Mouse (Mus musculus): ENCODE measurements around the gene Disc1. TPM values are rescaled to one million over a fixed set of nuclear protein-coding genes. Genes with fewer than 3 reads are reported as not detected.

Gene Disc1
- polyA plus RNA-seq, 1 experiment = 1.2 TPM

DNA sequence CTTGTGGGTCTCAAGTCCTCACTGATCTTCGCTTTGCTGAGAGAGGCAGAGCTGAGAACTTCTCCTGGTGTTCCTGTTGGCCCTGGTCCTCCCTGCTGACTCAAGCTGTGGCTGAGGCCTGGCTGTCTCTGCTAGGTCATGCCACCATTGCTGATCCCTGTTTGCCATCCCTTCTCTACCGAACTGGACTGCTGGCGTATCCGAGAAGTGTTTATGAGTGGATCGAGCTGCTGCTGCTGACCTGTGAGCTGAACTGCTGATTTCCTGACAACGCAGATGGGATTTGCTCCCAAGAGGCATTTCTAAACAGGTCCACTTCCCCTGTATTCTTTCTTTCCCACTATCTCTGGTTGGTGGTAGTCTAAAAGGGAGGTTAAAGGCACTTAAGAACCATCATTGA, 147.7 kb downstream of the Disc1 start:
- no peak overlapping the region for H3K27ac ChIP-seq (ENCODE audit: insufficient read depth, low read length)
- H3K27me3 ChIP-seq (ENCODE audit: control insufficient read depth, insufficient read depth, low read length) = no peaks in the 10 kb centered on the region
- TF ChIP-seq CTCF (IDR thresholded peaks at IDR 0.05; ENCODE audit: borderline replicate concordance, insufficient read depth, low read depth, low read length) (no peak), POLR2A (IDR thresholded peaks at IDR 0.05; ENCODE audit: borderline replicate concordance, insufficient read depth, low read length) (no peak)
- H3K4me1 ChIP-seq (ENCODE audit: control insufficient read depth, insufficient read depth, low read length) = peaks cover 12% of the 10 kb centered on the region
- H3K4me3 ChIP-seq (replicated peaks; ENCODE audit: insufficient read depth, low read depth, low read length) = no peak overlapping the region
- DNase-seq = no peak
- WGBS = 94% methylated on average over 6 of the region's 6 CpGs

DNA sequence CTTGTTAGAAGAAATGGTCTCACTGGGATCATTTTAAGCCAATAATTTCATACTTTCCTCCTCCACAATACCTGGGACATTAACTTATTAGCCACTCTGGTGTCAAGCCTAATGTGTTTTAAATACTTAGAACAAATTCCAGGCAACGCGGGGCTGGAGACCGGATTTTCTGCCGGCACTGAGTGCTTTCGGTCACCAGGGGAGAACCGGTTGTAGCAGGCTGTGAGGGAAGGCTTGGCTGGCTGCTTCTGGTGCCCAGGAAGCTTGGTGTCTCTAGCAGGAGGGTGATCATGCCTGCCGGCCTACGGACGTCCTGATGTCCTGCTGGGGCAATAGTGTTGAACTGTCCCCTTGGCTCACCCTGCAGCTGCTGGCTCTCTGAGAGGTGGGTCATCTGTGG, 149.0 kb downstream of the Disc1 start:
- no peak overlapping the region for H3K27ac ChIP-seq (ENCODE audit: insufficient read depth, low read length)
- 93% methylated on average over 9 of the region's 9 CpGs for WGBS
- peaks cover 12% of the 10 kb centered on the region for H3K4me1 ChIP-seq (ENCODE audit: control insufficient read depth, insufficient read depth, low read length)
- no peak for DNase-seq
- no peak for TF ChIP-seq POLR2A (IDR thresholded peaks at IDR 0.05; ENCODE audit: borderline replicate concordance, insufficient read depth, low read length)
- no peak for TF ChIP-seq CTCF (IDR thresholded peaks at IDR 0.05; ENCODE audit: borderline replicate concordance, insufficient read depth, low read depth, low read length)
- no peak overlapping the region for H3K4me3 ChIP-seq (replicated peaks; ENCODE audit: insufficient read depth, low read depth, low read length)
- no peaks in the 10 kb centered on the region for H3K27me3 ChIP-seq (ENCODE audit: control insufficient read depth, insufficient read depth, low read length)

DNA sequence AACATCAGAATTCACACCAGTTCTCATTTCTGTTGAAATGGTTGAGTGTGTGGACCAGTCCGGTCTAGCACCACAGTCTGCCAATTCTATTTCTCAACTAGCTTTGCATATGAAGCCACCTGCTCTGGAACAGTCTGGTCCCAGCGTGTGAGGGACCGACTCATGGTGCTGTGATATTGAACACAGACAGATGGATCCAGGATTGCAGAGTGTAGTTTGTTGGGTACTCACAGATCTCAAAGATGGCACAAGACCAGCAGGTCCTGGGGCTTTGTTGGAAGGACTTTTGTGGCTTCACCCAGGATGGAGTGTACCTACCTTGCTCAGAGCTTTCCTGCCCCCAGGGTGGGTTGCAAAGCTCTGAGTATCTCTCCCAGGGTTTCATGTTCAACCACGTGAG, 151.6 kb downstream of the Disc1 start:
- Histone ChIP-seq H3K4me1 (ENCODE audit: control insufficient read depth, insufficient read depth, low read length) (peaks cover 12% of the 10 kb centered on the region), H3K27me3 (ENCODE audit: control insufficient read depth, insufficient read depth, low read length) (no peaks in the 10 kb centered on the region), H3K4me3 (replicated peaks; ENCODE audit: insufficient read depth, low read depth, low read length) (no peak overlapping the region), H3K27ac (ENCODE audit: insufficient read depth, low read length) (no peak overlapping the region)
- TF ChIP-seq CTCF (IDR thresholded peaks at IDR 0.05; ENCODE audit: borderline replicate concordance, insufficient read depth, low read depth, low read length) (no peak), POLR2A (IDR thresholded peaks at IDR 0.05; ENCODE audit: borderline replicate concordance, insufficient read depth, low read length) (no peak)
- WGBS = 33% methylated on average over 4 of the region's 4 CpGs
- DNase-seq = peak; percentile 33 to 61

DNA sequence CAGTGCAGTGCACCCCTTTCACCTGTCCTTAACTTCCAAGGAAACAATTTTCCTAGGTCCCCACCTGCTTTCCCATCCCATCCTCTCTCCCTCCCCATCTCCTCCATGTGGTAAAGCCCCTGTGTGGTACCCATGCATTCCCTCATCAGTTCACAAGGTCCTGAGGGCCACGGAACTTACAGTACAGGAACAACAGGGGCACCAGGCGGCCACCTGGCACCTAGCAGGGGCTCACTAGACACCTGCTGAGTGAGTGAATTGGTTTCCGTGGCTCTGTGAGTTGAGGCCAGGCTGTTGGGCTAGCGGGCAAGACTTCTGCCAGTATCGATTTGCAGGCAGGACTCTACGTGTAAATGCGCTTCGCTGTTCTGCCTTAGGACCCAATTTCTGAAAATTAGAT, 152.4 kb downstream of the Disc1 start:
- H3K27me3 ChIP-seq (ENCODE audit: control insufficient read depth, insufficient read depth, low read length) = no peaks in the 10 kb centered on the region
- H3K27ac ChIP-seq (ENCODE audit: insufficient read depth, low read length) = no peak overlapping the region
- no peak for TF ChIP-seq CTCF (IDR thresholded peaks at IDR 0.05; ENCODE audit: borderline replicate concordance, insufficient read depth, low read depth, low read length)
- TF ChIP-seq POLR2A (IDR thresholded peaks at IDR 0.05; ENCODE audit: borderline replicate concordance, insufficient read depth, low read length) = no peak
- H3K4me3 ChIP-seq (replicated peaks; ENCODE audit: insufficient read depth, low read depth, low read length) = no peak overlapping the region
- 35% methylated on average over 8 of the region's 8 CpGs for WGBS
- peaks cover 12% of the 10 kb centered on the region for H3K4me1 ChIP-seq (ENCODE audit: control insufficient read depth, insufficient read depth, low read length)
- DNase-seq = peak; percentile 35 to 39

DNA sequence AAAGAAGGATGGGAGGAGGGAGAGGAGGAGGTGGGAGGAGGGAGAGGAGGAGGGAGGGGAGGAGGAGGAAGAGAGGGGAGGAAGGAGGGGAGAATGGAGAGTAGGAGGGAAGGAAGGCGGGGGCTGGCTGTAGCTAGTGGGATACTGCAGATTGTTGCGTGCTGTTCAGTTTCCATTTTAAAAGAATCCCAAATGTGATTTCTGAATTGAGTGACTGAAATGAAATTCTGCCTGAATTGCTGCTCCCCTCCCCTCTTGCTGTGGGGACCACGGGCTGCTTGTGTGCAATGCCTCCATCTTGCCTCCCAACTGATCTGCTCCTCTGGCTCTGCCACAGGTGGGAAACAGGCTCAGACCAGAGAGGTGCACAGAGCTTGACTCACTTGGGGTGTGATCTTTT, 153.0 kb downstream of the Disc1 start:
- peaks cover 12% of the 10 kb centered on the region for H3K4me1 ChIP-seq (ENCODE audit: control insufficient read depth, insufficient read depth, low read length)
- TF ChIP-seq POLR2A (IDR thresholded peaks at IDR 0.05; ENCODE audit: borderline replicate concordance, insufficient read depth, low read length) (no peak), CTCF (IDR thresholded peaks at IDR 0.05; ENCODE audit: borderline replicate concordance, insufficient read depth, low read depth, low read length) (no peak)
- H3K27me3 ChIP-seq (ENCODE audit: control insufficient read depth, insufficient read depth, low read length) = no peaks in the 10 kb centered on the region
- WGBS = 87% methylated on average over 3 of the region's 3 CpGs
- H3K4me3 ChIP-seq (replicated peaks; ENCODE audit: insufficient read depth, low read depth, low read length) = no peak overlapping the region
- H3K27ac ChIP-seq (ENCODE audit: insufficient read depth, low read length) = no peak overlapping the region
- DNase-seq = no peak

DNA sequence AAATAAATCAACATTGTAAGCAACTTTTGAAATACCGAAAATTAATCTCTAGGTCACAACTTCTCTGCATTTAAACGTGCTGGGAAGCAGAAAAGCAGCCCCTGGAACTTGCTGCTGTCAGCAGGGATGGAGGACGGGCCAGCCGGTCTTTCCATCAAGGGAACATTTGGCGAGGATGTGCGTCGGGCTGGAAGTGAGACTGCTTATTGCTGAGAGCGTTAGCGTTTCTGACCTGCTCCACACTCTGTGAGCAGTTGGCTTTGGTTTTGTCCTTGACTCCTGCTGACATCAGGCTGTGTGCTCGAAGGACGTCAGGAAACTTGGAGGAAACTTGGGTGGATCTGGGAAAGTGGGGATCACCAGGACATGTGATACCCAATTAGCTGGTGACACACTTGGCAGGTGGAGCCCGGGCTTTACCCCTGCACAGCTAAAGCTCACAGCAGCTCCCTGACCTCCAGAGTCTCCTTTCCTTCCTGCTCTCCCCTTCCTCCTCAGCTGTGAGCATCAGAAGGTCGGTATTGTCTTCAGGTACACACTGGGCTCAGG, 158.7 kb downstream of the Disc1 start:
- H3K4me3 ChIP-seq (replicated peaks; ENCODE audit: insufficient read depth, low read depth, low read length) = no peak overlapping the region
- no peak for DNase-seq
- WGBS = 31% methylated on average over 13 of the region's 13 CpGs
- no peaks in the 10 kb centered on the region; the same call in 1 of the 2 replicates for H3K27me3 ChIP-seq (ENCODE audit: control insufficient read depth, insufficient read depth, low read length)
- H3K27ac ChIP-seq (ENCODE audit: insufficient read depth, low read length) = no peak overlapping the region
- H3K4me1 ChIP-seq (ENCODE audit: control insufficient read depth, insufficient read depth, low read length) = no peaks in the 10 kb centered on the region
- no peak for TF ChIP-seq CTCF (IDR thresholded peaks at IDR 0.05; ENCODE audit: borderline replicate concordance, insufficient read depth, low read depth, low read length)

DNA sequence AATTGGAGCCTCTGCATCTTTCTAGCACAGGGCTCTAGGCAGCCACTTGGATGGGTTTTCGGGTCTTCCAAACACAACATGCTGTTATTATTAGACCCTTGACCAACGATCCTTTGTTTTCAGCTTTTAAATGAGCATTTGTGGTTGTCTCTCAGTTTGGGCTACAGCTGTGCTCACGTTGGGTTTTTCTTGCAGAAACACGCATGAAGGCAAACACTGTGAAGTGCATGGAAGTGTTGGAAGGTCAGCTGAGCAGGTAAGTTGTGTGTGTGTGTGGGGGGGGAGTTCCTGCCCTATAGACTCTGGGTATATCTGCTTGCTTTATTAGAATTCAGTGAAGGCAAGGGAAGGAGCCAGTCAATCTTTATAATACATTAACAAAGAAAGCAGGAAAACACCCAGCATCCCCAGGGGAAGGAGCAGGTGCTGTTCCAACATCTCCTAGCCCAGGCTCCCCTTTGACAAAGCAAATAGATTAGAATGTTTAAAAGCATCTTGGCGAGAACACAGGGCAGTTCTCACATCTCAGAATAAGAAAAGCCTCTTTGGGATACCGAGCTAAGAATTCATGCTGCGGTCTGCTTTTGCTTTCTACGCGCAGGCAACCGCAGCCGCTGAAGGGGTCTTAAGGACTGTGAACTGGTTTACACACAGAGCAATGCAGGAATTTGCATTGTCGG, 164.0 kb downstream of the Disc1 start:
- no peak for DNase-seq
- 71% methylated on average over 12 of the region's 12 CpGs for WGBS
- H3K27ac ChIP-seq (ENCODE audit: insufficient read depth, low read length) = no peak overlapping the region
- H3K27me3 ChIP-seq (ENCODE audit: control insufficient read depth, insufficient read depth, low read length) = no peaks in the 10 kb centered on the region; the same call in 1 of the 2 replicates
- H3K4me3 ChIP-seq (replicated peaks; ENCODE audit: insufficient read depth, low read depth, low read length) = no peak overlapping the region
- TF ChIP-seq CTCF (IDR thresholded peaks at IDR 0.05; ENCODE audit: borderline replicate concordance, insufficient read depth, low read depth, low read length) (no peak), POLR2A (IDR thresholded peaks at IDR 0.05; ENCODE audit: borderline replicate concordance, insufficient read depth, low read length) (no peak)
- no peaks in the 10 kb centered on the region for H3K4me1 ChIP-seq (ENCODE audit: control insufficient read depth, insufficient read depth, low read length)

DNA sequence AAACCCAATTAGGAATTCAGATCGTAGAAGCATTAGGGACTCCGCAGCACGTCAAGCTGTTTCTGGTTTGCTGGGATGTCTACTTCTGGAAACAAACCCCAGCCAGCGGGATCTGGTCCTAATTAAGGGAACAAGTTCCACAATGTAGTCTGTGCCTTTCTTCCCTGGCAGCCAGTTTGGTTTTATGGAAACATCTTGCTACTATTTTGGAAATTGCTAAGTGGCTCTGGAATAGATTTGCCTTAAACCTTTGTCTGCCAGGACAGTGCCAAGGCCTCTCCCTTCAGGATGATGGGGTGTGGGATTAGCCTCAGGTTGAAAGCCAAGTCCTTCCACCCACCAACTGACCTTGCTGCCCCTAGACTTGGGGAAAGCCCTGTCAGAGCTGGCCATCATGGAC, 164.7 kb downstream of the Disc1 start:
- WGBS = 73% methylated on average over 4 of the region's 4 CpGs
- Histone ChIP-seq H3K27ac (ENCODE audit: insufficient read depth, low read length) (no peak overlapping the region), H3K4me3 (replicated peaks; ENCODE audit: insufficient read depth, low read depth, low read length) (no peak overlapping the region), H3K4me1 (ENCODE audit: control insufficient read depth, insufficient read depth, low read length) (no peaks in the 10 kb centered on the region), H3K27me3 (ENCODE audit: control insufficient read depth, insufficient read depth, low read length) (no peaks in the 10 kb centered on the region; the same call in 1 of the 2 replicates)
- no peak for DNase-seq
- no peak for TF ChIP-seq CTCF (IDR thresholded peaks at IDR 0.05; ENCODE audit: borderline replicate concordance, insufficient read depth, low read depth, low read length)
- TF ChIP-seq POLR2A (IDR thresholded peaks at IDR 0.05; ENCODE audit: borderline replicate concordance, insufficient read depth, low read length) = no peak
